Mouse (Mus musculus) hindbrain, embryonic 13.5 days (tissue): ENCODE measurements around the gene Smo. TPM values are rescaled to one million over a fixed set of nuclear protein-coding genes. Genes with fewer than 3 reads are reported as not detected.

Source experiments
- ATAC-seq: fragments of 200-750 bp; cut with Nextera tagmentation; 2 replicates; pipeline ENCODE4 v1.8.0; 2017; ENCODE audit warnings: moderate TSS enrichment; ENCODE audit not compliant: low FRiP score
- H3K27ac ChIP-seq: fragments of 300-500 bp; sonication (generic); 2 replicates; pipeline ENCODE4 v1.5.1; 2015; ENCODE audit warnings: inconsistent platforms, mild to moderate bottlenecking, moderate library complexity
- H3K27me3 ChIP-seq: fragments of 300-500 bp; sonication (generic); 2 replicates; pipeline ENCODE4 v1.6.1; 2015; ENCODE audit warnings: mild to moderate bottlenecking, inconsistent platforms
- H3K36me3 ChIP-seq: fragments of 300-500 bp; sonication (generic); 2 replicates; pipeline ENCODE4 v1.6.1; 2015; ENCODE audit warnings: mild to moderate bottlenecking, inconsistent platforms
- H3K4me1 ChIP-seq: fragments of 300-500 bp; sonication (generic); replicated peaks from 2 replicates; pipeline ENCODE4 v1.6.1; 2015; ENCODE audit warnings: inconsistent platforms
- H3K4me2 ChIP-seq: fragments of 300-500 bp; sonication (generic); 2 replicates; pipeline ENCODE4 v1.6.1; 2015; ENCODE audit warnings: inconsistent platforms, mild to moderate bottlenecking, moderate library complexity
- H3K4me3 ChIP-seq: fragments of 300-500 bp; sonication (generic); 2 replicates; pipeline ENCODE4 v1.5.1; 2015; ENCODE audit warnings: mild to moderate bottlenecking, inconsistent platforms
- H3K9ac ChIP-seq: fragments of 300-500 bp; sonication (generic); 2 replicates; pipeline ENCODE4 v1.6.1; 2015; ENCODE audit warnings: mild to moderate bottlenecking, inconsistent platforms
- H3K9me3 ChIP-seq: fragments of 300-500 bp; sonication (generic); 2 replicates; pipeline ENCODE4 v1.6.1; 2016; ENCODE audit warnings: inconsistent platforms
- WGBS: fragments of 180-500 bp; shearing (Covaris S2); methylation state at CpG from one replicate; pipeline ENCODE4 v1.1.7; 2015; 5-methylcytosine and 5-hydroxymethylcytosine counted together
- polyA plus RNA-seq: library from polyadenylated mRNA; unstranded; fragments of >200 nt; fragmentation: Nextera tagmentation; extraction: Ambion mirVana; gene quantifications from 2 replicates; pipeline ENCODE4 v1.2.1, GENCODE M21; 2015

Smo gene
- polyA plus RNA-seq = 15.1 and 16.2 TPM in 2 replicates

DNA sequence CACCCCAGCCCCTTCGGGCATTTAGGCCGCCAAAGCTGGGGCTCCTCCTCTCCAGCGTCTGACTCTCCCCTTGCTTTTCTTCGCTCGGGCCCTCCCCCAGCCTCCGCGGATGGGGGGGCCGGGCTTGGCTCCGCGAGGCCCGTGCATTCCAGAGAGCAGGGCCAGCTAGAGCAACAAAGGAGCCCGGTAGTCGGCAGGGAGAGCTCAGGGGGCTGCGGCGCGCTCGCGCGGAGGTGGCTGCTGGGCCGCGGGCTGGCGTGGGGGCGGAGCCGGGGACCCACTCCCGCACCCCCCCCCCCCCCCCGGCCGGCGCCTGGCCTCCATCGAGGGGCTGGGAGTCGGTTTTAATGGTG is at the start of gene Smo:
Gene Smo (plus strand): TSS at position 168 of the 353 bp plus-strand sequence.
- peak; percentile 95 for ATAC-seq
- Histone ChIP-seq H3K36me3 (no peaks in the 10 kb centered on the region), H3K9me3 (no peaks in the 10 kb centered on the region), H3K9ac (peak within 1 kb of the TSS; percentile 89), H3K27me3 (no peaks in the 10 kb centered on the region), H3K27ac (peak within 1 kb of the TSS; percentile 87), H3K4me1 (peaks cover 21% of the 10 kb centered on the region), H3K4me2 (peak within 1 kb of the TSS; percentile 95), H3K4me3 (peak within 1 kb of the TSS; percentile 85)
- 1% methylated on average over 24 of the region's 30 CpGs for WGBS

DNA sequence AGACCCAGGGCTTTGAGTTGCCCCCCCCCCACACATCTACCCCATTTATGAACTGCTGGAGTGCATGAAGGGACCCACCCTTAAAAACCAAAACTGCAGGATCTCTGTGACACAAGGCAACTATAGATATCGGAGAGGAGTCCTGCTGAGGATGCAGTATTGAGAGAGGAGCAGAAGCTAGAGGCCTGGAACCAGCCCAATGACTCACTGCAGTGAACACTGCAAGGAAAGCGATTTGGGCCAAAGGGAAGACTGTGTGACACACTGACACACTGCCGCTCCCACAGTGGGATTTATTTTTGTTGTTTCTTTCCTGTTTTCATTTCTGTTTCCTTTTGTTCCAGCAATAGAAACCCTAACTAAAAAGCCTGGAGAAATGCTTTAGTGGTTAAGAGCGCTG is 49.4 kb upstream of the Smo start:
- H3K4me3 ChIP-seq = no peak overlapping the region
- no peak overlapping the region for H3K4me2 ChIP-seq
- 0 out of 2 replicates have a peak, but pooled peaks cover 3% of the 10 kb centered on the region for H3K4me1 ChIP-seq
- no peaks in the 10 kb centered on the region for H3K9me3 ChIP-seq
- ATAC-seq = no peak
- H3K36me3 ChIP-seq = no peaks in the 10 kb centered on the region
- H3K27me3 ChIP-seq = 0 out of 2 replicates have a peak, but pooled peaks cover 3% of the 10 kb centered on the region
- H3K9ac ChIP-seq = no peak overlapping the region
- WGBS = 76% methylated on average over 4 of the region's 4 CpGs
- H3K27ac ChIP-seq = no peak overlapping the region

DNA sequence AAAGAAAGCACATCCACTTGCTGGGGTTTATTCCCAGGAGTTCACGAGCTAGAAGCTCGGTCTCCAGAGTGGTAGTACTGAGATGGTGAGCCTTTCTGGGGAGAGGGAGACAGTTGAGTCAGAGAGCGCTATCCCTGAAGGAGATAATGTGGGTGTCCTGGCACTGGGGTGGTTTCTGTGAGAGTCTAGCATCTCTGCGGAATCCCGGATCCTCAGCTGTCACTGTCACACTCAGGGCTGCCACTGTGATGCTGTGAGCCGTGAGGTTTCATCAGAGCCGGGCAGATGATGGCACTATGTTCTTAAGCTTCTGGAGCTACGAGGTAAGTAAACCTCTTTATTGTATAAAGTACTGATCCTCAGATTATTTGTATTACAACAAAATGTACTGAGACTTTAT is 45.8 kb upstream of the Smo start:
- Histone ChIP-seq H3K27ac (no peak overlapping the region), H3K9ac (no peak overlapping the region), H3K4me1 (peaks cover 9% of the 10 kb centered on the region), H3K36me3 (no peaks in the 10 kb centered on the region), H3K4me3 (no peak overlapping the region), H3K9me3 (no peaks in the 10 kb centered on the region), H3K4me2 (no peak overlapping the region), H3K27me3 (peaks cover 25% of the 10 kb centered on the region)
- WGBS = 76% methylated on average over 8 of the region's 8 CpGs
- ATAC-seq = no peak

DNA sequence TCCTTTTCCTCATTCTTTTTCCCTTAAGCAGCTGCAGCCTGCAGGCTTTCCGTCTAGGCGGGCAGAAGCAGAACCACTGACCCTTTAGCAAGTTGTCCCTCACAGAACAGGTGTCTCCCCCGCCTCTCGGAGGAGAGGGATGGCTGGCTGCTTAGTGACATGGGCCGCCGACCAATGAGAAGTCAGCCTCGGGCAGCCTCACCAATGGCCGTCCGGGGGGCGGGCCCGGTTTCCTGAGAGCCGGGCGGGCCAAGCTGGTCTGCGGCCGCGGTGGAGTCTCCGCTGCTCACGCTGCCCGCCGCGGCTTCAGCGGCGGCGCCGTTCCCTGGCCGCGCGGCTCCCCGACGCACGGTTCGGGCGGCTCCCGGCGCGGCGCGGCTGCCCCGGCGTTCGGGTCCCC is 41.4 kb upstream of the Smo start, which contains the start of gene Tspan33:
Gene Tspan33 (plus strand): TSS at position 270 of the 400 bp plus-strand sequence.
- peaks cover 34% of the 10 kb centered on the region for H3K27me3 ChIP-seq
- no peaks in the 10 kb centered on the region for H3K9me3 ChIP-seq
- H3K4me1 ChIP-seq = peaks cover 13% of the 10 kb centered on the region
- peak within 1 kb of the TSS; percentile 99 for H3K4me2 ChIP-seq
- under 1% methylated on average over 34 of the region's 41 CpGs for WGBS
- H3K27ac ChIP-seq = no peak within 1 kb of the TSS
- peak within 1 kb of the TSS; percentile 83 for H3K4me3 ChIP-seq
- no peaks in the 10 kb centered on the region for H3K36me3 ChIP-seq
- peak; percentile 98 for ATAC-seq
- H3K9ac ChIP-seq = peak within 1 kb of the TSS; percentile 84

DNA sequence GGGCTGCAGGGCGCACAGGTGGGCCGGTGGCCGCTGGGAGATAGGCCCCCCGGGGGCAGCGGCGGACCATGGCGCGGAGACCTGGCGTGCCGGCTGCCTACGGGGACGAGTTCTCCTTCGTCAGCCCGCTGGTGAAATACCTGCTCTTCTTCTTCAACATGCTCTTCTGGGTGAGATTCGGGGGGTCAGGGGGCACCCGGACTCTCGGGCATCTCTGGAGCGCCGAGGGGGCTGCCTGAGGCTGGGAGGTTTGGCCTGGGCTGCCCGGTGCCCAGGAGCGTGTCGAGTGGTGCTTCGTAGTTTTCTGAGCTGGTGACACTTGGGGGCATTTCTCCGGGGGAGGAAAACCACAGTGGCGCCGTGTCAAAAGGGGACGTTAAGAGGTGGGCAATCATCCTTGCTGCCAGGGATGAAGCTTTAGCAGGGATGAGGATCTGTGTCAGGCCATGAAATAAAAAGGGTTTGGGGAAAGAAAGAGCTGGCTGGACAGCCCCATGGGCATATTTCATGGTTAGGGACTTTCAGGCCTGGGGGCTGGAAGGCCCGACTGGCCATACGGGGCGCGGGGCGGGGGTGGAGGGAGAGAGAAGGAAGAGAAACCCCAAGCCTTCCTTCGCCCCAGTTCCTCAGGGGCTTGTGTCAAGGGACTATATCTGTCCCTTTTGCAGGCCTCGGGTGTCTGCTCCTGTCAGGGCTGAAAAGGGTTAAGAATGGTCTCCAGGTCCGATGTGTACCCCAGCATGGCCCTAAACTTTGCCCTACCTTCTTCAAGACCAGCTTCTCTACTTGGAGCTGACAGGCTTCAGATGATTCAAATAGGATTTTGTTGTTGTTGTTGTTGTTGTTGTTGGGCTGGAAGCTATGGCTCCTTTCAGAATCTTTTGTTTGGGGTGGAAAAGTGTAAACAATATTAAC is 40.7 kb upstream of the Smo start:
- H3K27me3 ChIP-seq = peaks cover 34% of the 10 kb centered on the region
- H3K4me2 ChIP-seq = peak overlapping the region; percentile 99
- H3K9me3 ChIP-seq = no peaks in the 10 kb centered on the region
- H3K4me1 ChIP-seq = peaks cover 13% of the 10 kb centered on the region
- ATAC-seq = peak; percentile 52
- no peak overlapping the region for H3K27ac ChIP-seq
- no peaks in the 10 kb centered on the region for H3K36me3 ChIP-seq
- H3K9ac ChIP-seq = peak overlapping the region; percentile 84
- peak overlapping the region; percentile 83 for H3K4me3 ChIP-seq
- WGBS = 2% methylated on average over 34 of the region's 35 CpGs

DNA sequence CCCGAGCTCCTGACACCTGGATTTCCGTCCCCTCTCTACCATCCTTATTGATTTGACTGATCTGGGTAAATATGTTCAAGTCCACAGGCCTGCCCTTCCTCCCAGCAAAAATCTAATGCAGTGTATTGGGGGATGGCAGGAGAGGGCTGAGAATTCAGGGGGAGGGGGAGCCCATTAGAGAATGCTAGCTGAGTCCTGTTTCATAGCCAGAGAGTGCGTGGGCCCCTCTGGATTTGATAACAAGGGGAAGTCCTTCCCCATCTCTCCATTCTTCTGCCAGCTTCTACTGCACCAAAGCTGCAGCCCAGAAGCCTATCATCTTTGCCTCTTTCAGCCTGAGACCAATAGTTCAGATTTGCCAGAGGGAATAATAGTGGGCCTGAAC is 40.0 kb upstream of the Smo start:
- no peaks in the 10 kb centered on the region for H3K9me3 ChIP-seq
- peaks cover 13% of the 10 kb centered on the region for H3K4me1 ChIP-seq
- H3K36me3 ChIP-seq = no peaks in the 10 kb centered on the region
- H3K4me2 ChIP-seq = peak overlapping the region; percentile 99
- peak overlapping the region; percentile 83; the same call in 1 of the 2 replicates for H3K4me3 ChIP-seq
- H3K9ac ChIP-seq = no peak overlapping the region
- ATAC-seq = no peak
- no peak overlapping the region for H3K27ac ChIP-seq
- H3K27me3 ChIP-seq = peaks cover 34% of the 10 kb centered on the region
- WGBS = 49% methylated on average over 3 of the region's 3 CpGs

DNA sequence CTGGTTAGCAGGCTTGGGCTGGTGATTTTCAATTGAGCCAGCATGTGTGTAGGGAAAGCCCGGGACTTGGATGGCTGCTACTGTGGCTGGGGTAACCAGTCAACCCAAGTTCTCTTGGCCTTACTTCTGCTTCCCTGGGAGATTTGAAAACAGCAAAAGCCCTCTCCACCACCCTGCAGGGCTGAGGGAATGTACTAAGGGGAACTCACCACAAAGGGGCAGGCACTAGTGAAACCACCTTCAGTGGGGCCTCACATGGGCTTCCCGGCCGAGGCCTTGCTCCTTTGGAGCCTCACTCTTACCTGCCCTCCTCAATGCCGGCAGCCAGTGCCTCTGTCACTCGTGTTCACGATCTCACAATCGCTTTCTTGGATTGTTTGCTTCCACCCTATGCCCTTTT is 39.3 kb upstream of the Smo start:
- no peaks in the 10 kb centered on the region for H3K9me3 ChIP-seq
- no peaks in the 10 kb centered on the region for H3K36me3 ChIP-seq
- no peak overlapping the region for H3K4me2 ChIP-seq
- H3K4me3 ChIP-seq = no peak overlapping the region
- H3K27me3 ChIP-seq = peaks cover 33% of the 10 kb centered on the region
- no peak overlapping the region for H3K27ac ChIP-seq
- peaks cover 13% of the 10 kb centered on the region for H3K4me1 ChIP-seq
- no peak for ATAC-seq
- no peak overlapping the region for H3K9ac ChIP-seq
- WGBS = 77% methylated on average over 7 of the region's 7 CpGs

DNA sequence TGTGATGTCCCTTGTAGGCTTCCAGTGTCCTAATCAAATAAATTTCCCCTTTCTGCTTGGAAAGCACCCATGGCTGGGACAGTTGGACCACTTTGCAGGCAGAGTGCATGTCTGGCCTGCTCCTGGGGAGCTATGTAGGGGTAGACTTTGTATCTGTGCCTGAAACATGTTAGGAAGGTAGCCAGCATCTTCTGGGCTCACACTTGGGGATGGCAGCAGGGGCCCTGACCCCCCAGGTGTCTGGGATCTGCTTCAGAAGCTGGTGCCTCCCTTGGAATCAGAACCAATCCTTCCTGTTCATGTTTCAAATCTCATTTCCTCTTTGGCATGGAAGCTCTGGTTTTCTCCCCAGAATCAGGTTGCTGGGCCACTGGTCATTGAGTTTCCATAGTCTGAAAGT is 38.2 kb upstream of the Smo start:
- ATAC-seq = no peak
- no peak overlapping the region for H3K4me2 ChIP-seq
- no peak overlapping the region for H3K27ac ChIP-seq
- H3K9ac ChIP-seq = no peak overlapping the region
- H3K27me3 ChIP-seq = peaks cover 23% of the 10 kb centered on the region
- H3K4me3 ChIP-seq = no peak overlapping the region
- H3K36me3 ChIP-seq = no peaks in the 10 kb centered on the region
- H3K9me3 ChIP-seq = no peaks in the 10 kb centered on the region
- H3K4me1 ChIP-seq = peaks cover 13% of the 10 kb centered on the region

DNA sequence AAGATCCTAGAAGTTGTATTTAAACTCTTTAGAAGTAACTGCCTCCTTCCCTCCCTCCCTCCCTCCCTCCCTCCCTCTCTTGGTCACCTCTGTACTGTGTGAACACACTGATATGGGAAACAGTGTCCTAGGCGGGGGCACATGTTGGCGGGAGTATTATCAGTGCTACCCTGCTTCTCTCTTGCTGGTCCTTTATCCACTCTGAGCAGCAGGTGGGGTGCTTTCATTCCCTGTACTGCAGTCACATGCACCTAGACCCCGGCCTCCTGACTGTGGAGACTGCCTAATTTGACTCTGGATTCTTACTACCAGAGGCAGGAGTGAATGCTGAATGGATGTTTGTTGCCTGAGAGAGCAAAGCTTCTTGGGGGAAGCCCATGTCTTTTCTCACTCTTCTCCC is 37.8 kb upstream of the Smo start:
- Histone ChIP-seq H3K27me3 (peaks cover 20% of the 10 kb centered on the region), H3K27ac (no peak overlapping the region), H3K9ac (no peak overlapping the region), H3K36me3 (no peaks in the 10 kb centered on the region), H3K4me1 (peaks cover 13% of the 10 kb centered on the region), H3K4me3 (no peak overlapping the region), H3K4me2 (no peak overlapping the region), H3K9me3 (no peaks in the 10 kb centered on the region)
- 52% methylated on average over 3 of the region's 3 CpGs for WGBS
- ATAC-seq = no peak

DNA sequence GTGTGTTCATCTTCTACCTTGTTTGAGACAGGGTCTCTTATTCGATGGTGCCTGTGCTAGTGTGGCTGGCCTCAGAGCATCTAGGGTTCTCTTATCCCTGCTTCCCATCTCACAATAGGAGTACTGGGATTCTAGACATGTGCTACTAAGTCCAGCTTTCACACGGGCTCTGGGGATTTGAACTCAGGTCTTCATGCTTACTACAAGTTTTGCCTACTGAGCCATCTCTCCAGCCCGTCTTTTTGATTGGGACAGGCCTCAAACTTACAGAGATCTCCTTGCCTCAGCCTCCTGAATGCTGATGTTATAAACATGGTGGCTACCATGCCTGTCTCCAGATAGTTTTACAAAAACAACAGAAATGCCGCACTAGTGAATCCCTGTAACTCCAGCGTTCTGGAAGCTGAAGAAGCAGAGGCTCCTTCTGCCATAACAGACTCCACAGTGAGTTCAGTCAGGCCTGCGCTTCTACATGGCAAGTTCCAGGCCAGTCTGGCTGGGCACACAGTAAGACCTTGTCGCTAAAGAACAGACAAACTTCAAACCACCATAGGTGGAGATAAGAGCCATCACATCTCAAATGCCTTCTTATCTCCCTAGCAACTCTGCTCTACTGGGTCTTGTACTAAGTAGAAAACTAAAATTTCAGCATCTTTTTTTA is 36.1 kb upstream of the Smo start:
- H3K4me1 ChIP-seq = peaks cover 9% of the 10 kb centered on the region
- no peaks in the 10 kb centered on the region for H3K36me3 ChIP-seq
- H3K4me2 ChIP-seq = no peak overlapping the region
- H3K9ac ChIP-seq = no peak overlapping the region
- H3K27me3 ChIP-seq = peaks cover 12% of the 10 kb centered on the region
- no peaks in the 10 kb centered on the region for H3K9me3 ChIP-seq
- H3K4me3 ChIP-seq = no peak overlapping the region
- 92% methylated on average over 7 of the region's 7 CpGs for WGBS
- ATAC-seq = no peak
- no peak overlapping the region for H3K27ac ChIP-seq

DNA sequence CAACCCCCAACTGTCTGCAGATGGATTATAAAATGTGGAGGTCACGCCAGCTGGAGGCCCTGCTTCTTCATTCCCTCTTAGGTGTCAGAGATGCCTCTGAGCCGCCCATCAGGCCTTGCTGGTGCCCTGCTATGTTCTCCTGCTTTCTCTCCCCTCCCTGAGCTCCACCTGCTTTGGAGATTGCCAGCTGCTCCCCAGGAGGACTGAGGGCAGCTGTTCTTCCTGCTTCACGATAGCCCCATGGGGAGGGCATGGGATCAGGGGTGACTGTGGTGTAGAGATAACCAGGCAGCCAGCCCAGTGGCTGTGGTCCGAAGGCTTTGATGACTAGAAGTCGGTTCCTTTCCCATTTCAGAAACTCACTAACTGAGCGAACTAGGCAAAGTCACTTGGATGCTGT is 34.3 kb upstream of the Smo start:
- Histone ChIP-seq H3K9ac (no peak overlapping the region), H3K9me3 (no peaks in the 10 kb centered on the region), H3K27ac (no peak overlapping the region), H3K4me1 (no peaks in the 10 kb centered on the region; the same call in 1 of the 2 replicates), H3K4me3 (no peak overlapping the region), H3K36me3 (no peaks in the 10 kb centered on the region), H3K4me2 (no peak overlapping the region), H3K27me3 (peaks cover 13% of the 10 kb centered on the region)
- 72% methylated on average over 6 of the region's 6 CpGs for WGBS
- no peak for ATAC-seq

DNA sequence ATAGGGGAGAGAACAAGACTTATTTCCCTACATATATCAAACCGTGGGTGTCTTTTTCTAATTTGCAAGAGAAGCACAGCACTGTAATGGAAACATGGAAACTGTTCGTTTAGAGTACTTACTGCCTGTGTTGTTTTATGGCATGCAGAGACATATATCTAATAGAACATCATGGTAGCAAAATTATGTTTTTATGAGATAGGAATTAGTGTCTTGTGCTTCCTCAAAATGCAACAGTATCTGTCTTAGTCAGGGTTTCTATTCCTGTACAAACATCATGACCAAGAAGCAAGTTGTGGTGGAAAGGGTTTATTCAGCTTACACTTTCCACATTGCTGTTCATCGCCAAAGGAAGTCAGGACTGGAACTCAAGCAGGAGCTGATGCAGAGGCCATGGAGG is 33.2 kb upstream of the Smo start:
- Histone ChIP-seq H3K4me3 (no peak overlapping the region), H3K4me2 (no peak overlapping the region), H3K36me3 (no peaks in the 10 kb centered on the region), H3K4me1 (no peaks in the 10 kb centered on the region; the same call in 1 of the 2 replicates), H3K9me3 (no peaks in the 10 kb centered on the region), H3K27me3 (peaks cover 9% of the 10 kb centered on the region), H3K27ac (no peak overlapping the region), H3K9ac (no peak overlapping the region)
- 87% methylated on average over 3 of the region's 3 CpGs for WGBS
- ATAC-seq = no peak
